Mouse (Mus musculus): ENCODE measurements around the gene Ap1ar. TPM values are rescaled to one million over a fixed set of nuclear protein-coding genes. Genes with fewer than 3 reads are reported as not detected.
A peak's percentile ranks its signal among the peaks of the same experiment; 100 is the strongest.

Gene Ap1ar
- 19.2 and 20.6 TPM in 2 replicates for polyA plus RNA-seq (2012; rRNA removed)

GRCm38 (mm10) chr3:127837154-127837865 is at the start of gene Ap1ar:
TSS of gene Ap1ar (minus strand) at chr3:127837523.
- under 1% methylated on average over 89 of the region's 89 CpGs for WGBS
- Histone ChIP-seq H3K4me1 (ENCODE audit: control insufficient read depth, insufficient read depth, low read length) (no peaks in the 10 kb centered on the region), H3K4me3 (replicated peaks; ENCODE audit: extremely low read depth, low read depth, low read length) (peak within 1 kb of the TSS; percentile 75)
- peak; percentile 93 for DNase-seq
- TF ChIP-seq CTCF (IDR thresholded peaks at IDR 0.05; ENCODE audit: insufficient read depth, low read length) (0 out of 2 replicates have a peak, but pooled peaks have one; percentile 33), POLR2A (IDR thresholded peaks at IDR 0.05; ENCODE audit: borderline replicate concordance, extremely low read depth, low read depth, low read length) (peak; percentile 60; the same call in 1 of the 2 replicates)

- Histone ChIP-seq H3K4me1 (ENCODE audit: control insufficient read depth, insufficient read depth, low read length) (no peaks in the 10 kb centered on the region; the same call in 1 of the 2 replicates), H3K4me3 (replicated peaks; ENCODE audit: extremely low read depth, low read depth, low read length) (no peak overlapping the region)
- 53% methylated on average over 2 of the region's 2 CpGs for WGBS
- DNase-seq = no peak
- TF ChIP-seq CTCF (IDR thresholded peaks at IDR 0.05; ENCODE audit: insufficient read depth, low read length) (no peak), POLR2A (IDR thresholded peaks at IDR 0.05; ENCODE audit: borderline replicate concordance, extremely low read depth, low read depth, low read length) (no peak)
These were observed 44.4 kb upstream of the Ap1ar start for GRCm38 (mm10) chr3:127881684-127882083.

GRCm38 (mm10) chr3:127879968-127880367 is 42.6 kb upstream of the Ap1ar start:
- DNase-seq = no peak
- Histone ChIP-seq H3K4me1 (ENCODE audit: control insufficient read depth, insufficient read depth, low read length) (no peaks in the 10 kb centered on the region; the same call in 1 of the 2 replicates), H3K4me3 (replicated peaks; ENCODE audit: extremely low read depth, low read depth, low read length) (no peak overlapping the region)
- 95% methylated on average over 3 of the region's 3 CpGs for WGBS
- TF ChIP-seq CTCF (IDR thresholded peaks at IDR 0.05; ENCODE audit: insufficient read depth, low read length) (no peak), POLR2A (IDR thresholded peaks at IDR 0.05; ENCODE audit: borderline replicate concordance, extremely low read depth, low read depth, low read length) (no peak)

GRCm38 (mm10) chr3:127875509-127875908 is 38.2 kb upstream of the Ap1ar start:
- 64% methylated on average over 2 of the region's 2 CpGs for WGBS
- Histone ChIP-seq H3K4me1 (ENCODE audit: control insufficient read depth, insufficient read depth, low read length) (no peaks in the 10 kb centered on the region), H3K4me3 (replicated peaks; ENCODE audit: extremely low read depth, low read depth, low read length) (no peak overlapping the region)
- DNase-seq = no peak
- TF ChIP-seq CTCF (IDR thresholded peaks at IDR 0.05; ENCODE audit: insufficient read depth, low read length) (no peak), POLR2A (IDR thresholded peaks at IDR 0.05; ENCODE audit: borderline replicate concordance, extremely low read depth, low read depth, low read length) (no peak)

GRCm38 (mm10) chr3:127875059-127875458 is 37.7 kb upstream of the Ap1ar start:
- no peak overlapping the region for H3K4me3 ChIP-seq (replicated peaks; ENCODE audit: extremely low read depth, low read depth, low read length)
- TF ChIP-seq POLR2A (IDR thresholded peaks at IDR 0.05; ENCODE audit: borderline replicate concordance, extremely low read depth, low read depth, low read length) (no peak), CTCF (IDR thresholded peaks at IDR 0.05; ENCODE audit: insufficient read depth, low read length) (no peak)
- no peak for DNase-seq
- H3K4me1 ChIP-seq (ENCODE audit: control insufficient read depth, insufficient read depth, low read length) = no peaks in the 10 kb centered on the region
- 77% methylated on average over 7 of the region's 7 CpGs for WGBS

GRCm38 (mm10) chr3:127874254-127874883 is 37.0 kb upstream of the Ap1ar start:
- Histone ChIP-seq H3K4me1 (ENCODE audit: control insufficient read depth, insufficient read depth, low read length) (no peaks in the 10 kb centered on the region), H3K4me3 (replicated peaks; ENCODE audit: extremely low read depth, low read depth, low read length) (no peak overlapping the region)
- TF ChIP-seq CTCF (IDR thresholded peaks at IDR 0.05; ENCODE audit: insufficient read depth, low read length) (no peak), POLR2A (IDR thresholded peaks at IDR 0.05; ENCODE audit: borderline replicate concordance, extremely low read depth, low read depth, low read length) (no peak)
- no peak for DNase-seq
- WGBS = 41% methylated on average over 4 of the region's 4 CpGs

GRCm38 (mm10) chr3:127871575-127871974 is 34.3 kb upstream of the Ap1ar start:
- WGBS = 45% methylated on average over 9 of the region's 9 CpGs
- Histone ChIP-seq H3K4me3 (replicated peaks; ENCODE audit: extremely low read depth, low read depth, low read length) (no peak overlapping the region), H3K4me1 (ENCODE audit: control insufficient read depth, insufficient read depth, low read length) (no peaks in the 10 kb centered on the region)
- no peak for TF ChIP-seq CTCF (IDR thresholded peaks at IDR 0.05; ENCODE audit: insufficient read depth, low read length)
- TF ChIP-seq POLR2A (IDR thresholded peaks at IDR 0.05; ENCODE audit: borderline replicate concordance, extremely low read depth, low read depth, low read length) = no peak
- DNase-seq = no peak

GRCm38 (mm10) chr3:127868880-127869279 is 31.6 kb upstream of the Ap1ar start:
- no peak for DNase-seq
- no peaks in the 10 kb centered on the region; the same call in 1 of the 2 replicates for H3K4me1 ChIP-seq (ENCODE audit: control insufficient read depth, insufficient read depth, low read length)
- TF ChIP-seq CTCF (IDR thresholded peaks at IDR 0.05; ENCODE audit: insufficient read depth, low read length) (no peak), POLR2A (IDR thresholded peaks at IDR 0.05; ENCODE audit: borderline replicate concordance, extremely low read depth, low read depth, low read length) (no peak)
- no peak overlapping the region for H3K4me3 ChIP-seq (replicated peaks; ENCODE audit: extremely low read depth, low read depth, low read length)
- 75% methylated on average over 5 of the region's 5 CpGs for WGBS

GRCm38 (mm10) chr3:127868046-127868758 is 30.9 kb upstream of the Ap1ar start:
- TF ChIP-seq CTCF (IDR thresholded peaks at IDR 0.05; ENCODE audit: insufficient read depth, low read length) (no peak), POLR2A (IDR thresholded peaks at IDR 0.05; ENCODE audit: borderline replicate concordance, extremely low read depth, low read depth, low read length) (no peak)
- no peaks in the 10 kb centered on the region; the same call in 1 of the 2 replicates for H3K4me1 ChIP-seq (ENCODE audit: control insufficient read depth, insufficient read depth, low read length)
- 77% methylated on average over 9 of the region's 9 CpGs for WGBS
- DNase-seq = no peak
- H3K4me3 ChIP-seq (replicated peaks; ENCODE audit: extremely low read depth, low read depth, low read length) = no peak overlapping the region
